Mouse (Mus musculus): ENCODE data around the gene Rnase1.

DNA sequence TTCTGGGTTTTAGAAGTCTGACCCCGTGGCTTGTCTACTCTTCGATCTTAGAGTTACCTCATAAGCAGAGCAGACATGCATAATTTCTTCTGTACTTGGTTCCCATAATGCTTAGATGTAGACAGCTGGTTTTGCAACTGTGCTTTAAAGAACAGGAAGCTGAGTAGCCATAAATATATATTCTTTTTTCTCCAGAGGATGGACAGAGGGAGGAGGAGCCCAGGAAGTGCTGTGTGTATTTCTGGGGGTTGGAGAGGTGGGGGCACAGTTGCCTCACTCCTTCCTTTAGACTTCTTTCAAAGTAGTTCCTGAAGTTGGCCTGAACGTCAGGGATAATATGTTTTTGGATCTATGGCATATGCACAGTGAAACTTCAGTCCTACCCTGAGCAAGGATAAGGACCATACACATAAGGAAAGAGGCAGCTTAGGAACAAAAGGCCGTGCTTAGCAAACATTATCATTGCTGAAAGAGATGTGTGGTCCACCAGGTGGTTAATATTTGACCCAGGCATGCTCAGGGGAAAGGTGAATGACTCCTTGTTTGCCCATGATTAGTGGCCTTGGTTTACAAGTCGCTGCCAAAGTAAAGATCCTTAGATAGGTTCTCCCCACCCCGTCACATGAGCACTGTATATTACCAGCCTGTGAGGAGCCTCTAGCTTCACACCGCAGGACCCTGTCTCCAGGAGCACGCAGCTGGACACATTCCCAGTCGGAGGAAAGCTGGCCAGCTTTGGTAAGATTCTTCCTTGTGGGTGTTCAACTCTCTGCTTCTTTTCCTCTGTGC, 50.7 kb downstream of the Rnase1 start:
- TF ChIP-seq POLR2A (IDR thresholded peaks at IDR 0.05; ENCODE audit: control insufficient read depth, extremely low read depth, insufficient read depth, low read length, poor library complexity) (no peak), CTCF (IDR thresholded peaks at IDR 0.05; ENCODE audit: borderline replicate concordance, control insufficient read depth, extremely low read depth, insufficient read depth, low read length, poor library complexity) (no peak)

All from thymus, adult 2 months (tissue).